Mouse (Mus musculus): Measurements from ENCODE around the gene Zfp3. TPM values are rescaled to one million over a fixed set of nuclear protein-coding genes. Genes with fewer than 3 reads are reported as not detected.
A peak's percentile ranks its signal among the peaks of the same experiment; 100 is the strongest.

Zfp3 gene
- total RNA-seq (2021), result 10 to 100 TPM in 1 of 2 experiments, 1 to 10 TPM in 1; 7.4 to 11.4 TPM
- long read RNA-seq, experiment 1, transcript Zfp3-201 (2 exons, 2,061 nt), result major isoform, 10 of 12 reads
- long read RNA-seq, experiment 1, partial matches to known transcripts, result 0 of 12 reads
- long read RNA-seq, experiment 1, other reads (novel, unspliced or antisense), result 2 of 12 reads
- long read RNA-seq, experiment 2, transcript Zfp3-201 (2 exons, 2,061 nt), result major isoform, 14 of 21 reads
- long read RNA-seq, experiment 2, partial matches to known transcripts, result 1 of 21 reads
- long read RNA-seq, experiment 2, other reads (novel, unspliced or antisense), result 6 of 21 reads

GRCm38 (mm10) chr11:70763936-70764808, at the start of gene Zfp3:
TSS of gene Zfp3 (plus strand) at chr11:70764209.
- intact Hi-C loops (cut with DNase I), result no loop called here
- DNase-seq, result peak; percentile 63 to 81

- intact Hi-C loops (cut with DNase I), result no loop called here
- DNase-seq, result no peak
Observed at GRCm38 (mm10) chr11:70715832-70716231, 48.2 kb upstream of the Zfp3 start.

- intact Hi-C loops (cut with DNase I), result no loop called here
- DNase-seq, result no peak
Observed at GRCm38 (mm10) chr11:70718481-70718880, 45.5 kb upstream of the Zfp3 start.

- peak in 1 of 2 experiments; percentile 4 for DNase-seq
- intact Hi-C loops (cut with DNase I), result no loop called here
Observed at GRCm38 (mm10) chr11:70720567-70720966, 43.4 kb upstream of the Zfp3 start.

DNA sequence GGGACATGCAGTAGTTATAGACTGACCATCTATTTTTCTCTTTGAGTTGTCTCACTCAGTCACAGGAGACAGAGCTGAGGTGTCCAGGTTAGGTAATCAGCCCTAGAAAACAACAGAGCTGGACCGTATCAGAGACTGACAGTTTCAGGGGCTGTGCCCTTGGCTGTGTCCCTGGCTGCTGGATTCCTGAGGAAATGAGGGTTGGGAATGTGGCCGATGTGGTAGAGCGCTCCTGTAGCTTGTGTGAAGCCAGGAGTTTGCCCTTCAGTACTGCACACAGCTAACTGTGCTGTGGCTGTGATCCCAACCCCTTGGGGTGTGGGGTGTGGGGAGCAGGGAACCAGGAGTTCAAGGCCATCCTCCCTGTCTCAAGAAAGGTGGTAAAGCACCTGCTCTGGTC, 42.9 kb upstream of the Zfp3 start:
- DNase-seq, result peak in 1 of 2 experiments; percentile 4
- intact Hi-C loops (cut with DNase I), result no loop called here

DNA sequence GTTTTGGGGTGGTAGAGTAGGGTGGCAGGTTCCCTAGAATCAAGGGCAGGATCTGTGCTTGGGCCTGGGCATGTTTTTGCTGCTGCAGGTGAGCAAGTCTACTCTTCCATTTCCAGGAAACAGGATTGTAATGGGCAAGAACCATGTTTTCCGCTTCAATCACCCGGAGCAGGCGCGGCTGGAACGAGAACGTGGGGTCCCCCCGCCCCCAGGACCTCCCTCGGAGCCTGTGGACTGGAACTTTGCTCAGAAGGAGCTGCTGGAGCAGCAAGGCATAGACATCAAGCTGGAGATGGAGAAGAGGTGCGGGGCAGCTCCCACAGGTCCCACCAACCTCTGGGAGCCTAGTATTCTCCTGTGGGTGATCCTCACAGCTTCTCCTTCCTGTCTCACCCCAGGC, 39.3 kb upstream of the Zfp3 start:
- intact Hi-C loops (cut with DNase I), result no loop called here
- no peak for DNase-seq

- intact Hi-C loops (cut with DNase I), result no loop called here
- peak in 1 of 2 experiments; percentile 5 for DNase-seq
Observed at GRCm38 (mm10) chr11:70726585-70726984, 37.4 kb upstream of the Zfp3 start.

- intact Hi-C loops (cut with DNase I), result no loop called here
- DNase-seq, result peak in 1 of 2 experiments; percentile 6
Observed at GRCm38 (mm10) chr11:70727385-70727784, 36.6 kb upstream of the Zfp3 start.

DNA sequence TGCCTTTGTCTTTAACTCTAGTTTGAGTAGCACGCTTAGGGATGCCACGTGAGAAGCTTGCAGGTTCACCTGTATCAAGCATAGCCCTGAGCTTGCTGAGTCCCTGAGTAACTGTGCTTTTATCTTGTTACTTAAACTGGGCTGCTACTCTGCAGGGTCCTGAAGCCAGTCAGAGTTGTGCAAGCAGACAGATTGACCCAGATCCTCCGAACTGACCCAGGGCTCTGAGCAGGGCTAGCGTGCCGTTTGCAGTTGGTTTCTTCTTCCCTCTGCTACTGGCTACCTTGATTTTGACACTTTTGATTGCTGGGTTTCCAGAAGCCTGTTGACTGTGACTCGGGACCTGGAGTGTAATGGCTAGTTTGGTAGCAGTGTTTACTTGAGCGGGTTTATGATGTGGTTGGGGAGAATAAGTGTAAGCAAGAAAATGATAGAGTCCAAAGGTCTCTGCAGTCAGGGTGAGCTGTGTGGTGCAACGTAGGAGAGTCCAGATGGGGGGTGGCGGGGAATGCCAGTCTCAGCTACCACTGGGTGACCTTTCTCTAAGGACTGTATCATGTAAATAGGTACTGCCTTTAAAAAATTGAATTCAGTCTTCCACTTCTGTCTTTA, 33.5 kb upstream of the Zfp3 start:
- intact Hi-C loops (cut with DNase I), result no loop called here

DNA sequence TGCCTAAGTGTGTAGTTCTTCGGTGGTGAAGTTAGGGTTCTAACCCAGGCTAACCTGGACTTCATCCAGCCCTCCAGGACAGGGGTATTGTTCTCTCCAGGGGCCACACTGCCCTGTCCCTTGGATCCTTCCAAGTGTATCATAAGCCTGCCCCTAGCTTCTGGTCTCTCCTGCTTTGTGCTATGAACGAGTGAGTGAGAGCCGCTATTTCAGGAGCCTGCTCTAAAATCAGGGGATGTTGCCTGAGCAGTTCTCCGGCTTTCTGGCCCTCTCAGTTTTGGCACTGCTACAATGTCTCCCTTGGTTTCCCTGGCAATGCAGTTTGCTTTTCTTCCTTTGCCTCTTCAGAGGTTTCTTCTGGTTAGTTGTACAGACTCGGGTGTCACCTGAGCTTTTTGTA, 32.8 kb upstream of the Zfp3 start:
- intact Hi-C loops (cut with DNase I), result no loop called here
- no peak for DNase-seq

More for the DNA sequence above, 33.5 kb upstream of the Zfp3 start:
- DNase-seq, result no peak

DNA sequence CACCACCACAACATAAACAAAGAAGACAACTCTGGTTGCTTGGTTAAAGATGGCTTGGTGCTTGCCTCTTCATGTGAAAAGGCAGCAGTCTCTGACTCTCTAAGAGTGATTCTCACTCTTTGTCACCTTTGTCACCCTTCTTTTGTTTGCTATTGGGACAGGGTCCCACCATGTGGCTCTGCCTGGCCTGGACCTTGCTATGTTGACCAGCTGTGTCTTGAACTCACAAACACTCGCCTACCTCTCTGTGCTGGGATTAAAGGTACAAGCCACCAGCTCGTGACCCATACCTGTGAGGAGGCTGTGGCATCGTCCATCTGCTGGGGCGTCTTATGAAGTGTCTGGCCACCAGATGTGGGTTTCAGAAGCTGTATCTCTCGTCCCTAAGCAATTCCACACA, 30.8 kb upstream of the Zfp3 start:
- intact Hi-C loops (cut with DNase I), result no loop called here
- no peak for DNase-seq

DNA sequence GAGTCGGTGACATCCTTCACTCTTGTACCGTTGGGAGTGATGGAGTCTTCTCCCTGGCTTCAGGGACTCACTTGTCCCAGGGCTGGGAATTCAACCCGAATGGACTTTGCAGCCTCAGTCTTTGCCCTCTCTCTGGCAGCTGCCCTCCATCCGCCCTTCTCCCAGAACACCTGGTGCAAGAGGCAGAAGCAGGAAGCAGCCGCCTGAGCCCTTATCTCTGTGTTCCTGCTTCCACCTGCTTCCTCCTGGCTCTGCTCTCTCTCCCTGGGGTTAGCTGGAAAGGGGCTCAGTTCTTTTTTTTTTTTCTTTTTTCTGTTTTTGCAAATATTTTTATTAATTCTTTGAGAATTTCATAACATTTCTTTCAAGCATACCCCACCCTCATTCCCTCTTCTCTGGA, 26.3 kb upstream of the Zfp3 start:
- intact Hi-C loops (cut with DNase I), result no loop called here
- DNase-seq, result no peak

DNA sequence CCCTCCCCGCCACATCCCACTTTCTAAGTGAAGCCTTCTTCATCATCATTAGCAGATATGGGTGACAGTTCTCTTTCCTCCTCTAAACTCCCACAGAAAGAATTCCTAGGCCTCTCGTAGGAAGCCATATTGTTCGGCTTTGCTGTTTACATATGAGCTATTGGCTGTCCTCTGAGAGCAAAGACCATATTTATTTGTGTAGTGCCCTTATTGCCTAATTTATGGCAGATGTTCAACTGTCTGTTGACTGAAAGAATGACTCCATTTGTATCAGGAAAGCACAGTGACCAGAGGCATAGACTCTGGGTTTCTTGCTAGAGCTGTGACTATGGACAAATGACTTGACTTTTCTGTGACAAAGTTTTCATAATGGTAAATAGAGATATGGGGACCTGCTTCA, 22.4 kb upstream of the Zfp3 start:
- intact Hi-C loops (cut with DNase I), result no loop called here
- no peak for DNase-seq

DNA sequence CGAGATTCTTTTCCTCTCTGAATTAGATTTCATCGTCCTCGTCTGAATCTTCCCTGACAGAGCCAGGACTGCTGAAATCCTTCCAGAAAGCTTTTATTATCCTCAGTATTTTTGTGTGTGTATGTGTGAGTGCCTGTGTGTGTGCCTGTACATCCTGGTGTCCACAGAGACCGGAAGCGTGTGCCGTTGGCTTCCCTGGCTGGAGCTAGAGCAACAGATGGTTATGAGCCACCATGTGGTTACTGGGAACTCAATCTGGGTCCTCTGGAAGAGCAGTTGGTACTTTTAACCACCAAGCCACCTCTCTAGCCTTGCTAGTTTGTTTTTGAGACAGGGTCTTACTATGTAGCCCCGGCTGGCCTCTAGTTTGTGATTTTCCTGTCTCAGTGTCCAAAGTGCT, 21.9 kb upstream of the Zfp3 start:
- DNase-seq, result no peak
- intact Hi-C loops (cut with DNase I), result no loop called here

GRCm38 (mm10) chr11:70742581-70743459, 21.2 kb upstream of the Zfp3 start:
- no peak for DNase-seq
- intact Hi-C loops (cut with DNase I), result no loop called here

- DNase-seq, result no peak
- intact Hi-C loops (cut with DNase I), result no loop called here
Observed at GRCm38 (mm10) chr11:70745636-70746035, 18.4 kb upstream of the Zfp3 start.

DNA sequence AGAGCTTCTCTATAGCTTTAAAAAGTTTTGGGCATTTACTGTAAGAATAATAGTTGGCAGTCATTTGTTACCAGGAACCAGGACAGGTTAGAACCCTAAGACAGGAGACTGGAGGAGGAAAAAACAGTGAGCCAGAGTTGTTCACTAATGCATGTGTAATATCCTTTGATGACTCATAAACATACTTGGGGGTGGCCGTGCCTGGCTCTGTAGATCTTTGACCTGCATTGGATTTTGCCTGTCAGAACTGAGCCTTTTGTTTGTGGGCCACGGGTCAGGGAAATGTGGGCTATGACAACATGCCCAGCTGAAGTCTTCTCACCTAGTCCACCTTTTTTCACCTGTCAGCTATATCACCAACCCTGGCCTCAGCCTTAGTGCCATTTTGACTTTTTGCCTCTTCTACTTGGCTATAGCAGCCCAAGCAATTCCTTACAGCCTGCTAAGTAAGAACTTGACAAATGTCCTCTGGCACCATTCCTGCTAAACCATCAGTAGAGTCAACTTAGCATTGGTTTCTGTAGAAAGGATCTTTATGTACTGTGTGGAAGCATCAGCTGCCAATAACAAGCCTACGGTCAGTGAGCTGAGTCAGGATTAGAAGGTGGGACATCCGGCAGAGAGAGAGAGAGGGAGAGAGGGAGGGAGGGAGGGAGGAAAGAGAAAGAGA, 16.0 kb upstream of the Zfp3 start:
- no peak for DNase-seq

DNA sequence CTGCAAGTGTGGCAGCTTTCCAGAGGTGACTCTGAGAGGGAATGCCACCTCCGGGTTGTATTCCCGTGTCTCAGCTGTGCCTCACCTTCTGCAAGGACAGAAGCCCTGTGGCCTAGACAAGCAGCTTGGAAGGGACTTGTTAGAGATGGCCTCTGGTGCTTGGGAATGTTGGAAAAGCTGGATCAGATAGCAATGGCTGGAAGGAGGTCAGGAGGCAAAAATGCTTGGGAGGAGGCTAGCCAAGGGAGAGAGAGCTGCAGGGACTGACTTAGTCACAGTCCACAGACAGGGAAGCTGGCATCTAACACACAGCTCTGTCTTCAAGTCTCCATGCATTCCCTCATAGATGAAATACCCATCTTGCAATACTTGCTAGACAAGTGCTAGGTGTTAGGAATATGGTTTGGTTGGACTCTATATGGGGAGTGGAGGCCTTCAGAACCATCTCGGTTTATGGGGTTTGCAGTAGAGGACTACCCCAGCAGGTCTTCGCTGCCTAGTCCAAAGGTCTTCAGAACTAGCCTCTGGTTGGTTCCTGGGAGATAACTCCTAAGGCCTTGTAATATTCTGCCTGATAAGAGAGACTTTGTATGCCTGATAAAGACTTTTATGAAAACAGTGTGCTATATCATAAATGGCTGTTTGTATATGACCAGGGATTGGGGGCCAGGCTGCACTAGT, 11.5 kb upstream of the Zfp3 start:
- intact Hi-C loops (cut with DNase I), result no loop called here
- DNase-seq, result no peak

More for the DNA sequence above, 16.0 kb upstream of the Zfp3 start:
- intact Hi-C loops (cut with DNase I), result no loop called here

GRCm38 (mm10) chr11:70753146-70753545, 10.9 kb upstream of the Zfp3 start:
- intact Hi-C loops (cut with DNase I), result no loop called here
- no peak for DNase-seq
